Mouse (Mus musculus) embryonic facial prominence, embryonic 10.5 days (tissue): ENCODE results near the gene Lonp1. TPM values are rescaled to one million over a fixed set of nuclear protein-coding genes. Genes with fewer than 3 reads are reported as not detected.
"Not testable (repeated sequence)": the region's sequence is repeated elsewhere in the genome, so short reads cannot be mapped to it uniquely, and the experiment has no call there.

ENCODE experiments used
- DNase-seq: peaks from one replicate; pipeline ENCODE4 v3.0.0-alpha.2; 2017; ENCODE audit warnings: low spot score
- H3K27ac ChIP-seq: fragments of 300-500 bp; sonication (generic); replicated peaks from 2 replicates; pipeline ENCODE4 v1.5.1; 2016; ENCODE audit warnings: mild to moderate bottlenecking
- H3K27me3 ChIP-seq: fragments of 300-500 bp; sonication (generic); replicated peaks from 2 replicates; pipeline ENCODE4 v1.6.1; 2016; ENCODE audit warnings: low read depth, mild to moderate bottlenecking; ENCODE audit not compliant: poor library complexity, severe bottlenecking
- H3K36me3 ChIP-seq: fragments of 300-500 bp; sonication (generic); replicated peaks from 2 replicates; pipeline ENCODE4 v1.6.1; 2016; ENCODE audit warnings: mild to moderate bottlenecking, moderate library complexity
- H3K4me1 ChIP-seq: fragments of 300-500 bp; sonication (generic); 2 replicates; pipeline ENCODE4 v1.6.1; 2016
- H3K4me3 ChIP-seq: fragments of 300-500 bp; sonication (generic); 2 replicates; pipeline ENCODE4 v1.5.1; 2016; ENCODE audit warnings: mild to moderate bottlenecking, moderate library complexity
- H3K9me3 ChIP-seq: fragments of 300-500 bp; sonication (generic); 2 replicates; pipeline ENCODE4 v1.6.1; 2016; ENCODE audit warnings: mild to moderate bottlenecking
- WGBS: fragments of 180-500 bp; shearing (Covaris S2); methylation state at CpG from one replicate; pipeline ENCODE4 v1.1.7; 2016; 5-methylcytosine and 5-hydroxymethylcytosine counted together
- polyA plus RNA-seq: library from polyadenylated mRNA; unstranded; fragments of >200 nt; fragmentation: Nextera tagmentation; extraction: Ambion mirVana; gene quantifications from 2 replicates; pipeline ENCODE4 v1.2.1, GENCODE M21; 2016

Gene Lonp1
- polyA plus RNA-seq, 1 experiment from 2014 or later, result 56.5 TPM

DNA sequence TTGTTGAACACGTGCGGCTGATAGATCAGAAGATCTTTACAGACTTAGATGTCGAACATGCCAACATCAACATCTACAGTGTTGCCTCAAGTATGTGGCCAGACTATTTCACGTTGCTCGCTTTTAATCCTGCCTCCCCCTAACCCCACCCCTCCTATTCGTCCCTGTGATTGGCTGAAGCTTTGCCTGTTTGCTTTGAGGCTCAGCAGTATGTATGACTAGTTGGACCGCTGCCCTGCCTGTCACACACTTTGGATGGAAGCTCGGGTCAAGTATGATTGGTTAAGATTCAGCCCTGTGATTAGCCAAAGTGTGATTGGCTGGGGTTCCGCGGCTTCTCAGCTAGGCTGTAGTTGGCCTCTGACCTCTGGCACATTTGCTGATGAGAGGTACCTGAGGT, 25.1 kb upstream of the Lonp1 start:
- H3K4me1 ChIP-seq, result peaks cover 5% of the 10 kb centered on the region; the same call in 1 of the 2 replicates
- DNase-seq, result no peak
- no peak overlapping the region for H3K4me3 ChIP-seq
- no peak overlapping the region for H3K27ac ChIP-seq
- no peaks in the 10 kb centered on the region for H3K36me3 ChIP-seq
- WGBS, result 39% methylated on average over 10 of the region's 10 CpGs
- H3K27me3 ChIP-seq, result no peaks in the 10 kb centered on the region
- H3K9me3 ChIP-seq, result no peaks in the 10 kb centered on the region

DNA sequence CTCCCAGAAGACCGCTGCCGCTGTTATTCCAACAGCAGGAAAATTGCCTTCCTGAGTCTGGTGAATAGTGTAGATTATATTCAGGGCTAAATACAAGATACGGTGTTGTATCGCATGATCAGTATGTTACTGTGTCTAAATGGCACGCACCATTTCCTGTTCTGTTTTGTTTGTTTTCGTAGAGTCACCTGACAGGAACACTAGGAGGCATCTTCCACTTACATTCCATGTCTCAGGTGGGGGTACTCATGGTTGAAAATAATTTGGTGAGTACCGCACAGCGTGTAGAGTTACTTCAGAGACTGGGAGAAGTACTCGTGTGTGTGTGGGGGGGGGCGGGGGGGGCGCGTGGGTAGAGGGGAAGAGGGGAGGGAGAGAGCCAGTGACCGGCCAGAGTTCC, 20.9 kb upstream of the Lonp1 start:
- peaks cover 5% of the 10 kb centered on the region; the same call in 1 of the 2 replicates for H3K4me1 ChIP-seq
- no peaks in the 10 kb centered on the region for H3K9me3 ChIP-seq
- H3K4me3 ChIP-seq, result no peak overlapping the region
- H3K36me3 ChIP-seq, result no peaks in the 10 kb centered on the region
- no peak for DNase-seq
- 67% methylated on average over 12 of the region's 13 CpGs for WGBS
- no peak overlapping the region for H3K27ac ChIP-seq
- H3K27me3 ChIP-seq, result no peaks in the 10 kb centered on the region

DNA sequence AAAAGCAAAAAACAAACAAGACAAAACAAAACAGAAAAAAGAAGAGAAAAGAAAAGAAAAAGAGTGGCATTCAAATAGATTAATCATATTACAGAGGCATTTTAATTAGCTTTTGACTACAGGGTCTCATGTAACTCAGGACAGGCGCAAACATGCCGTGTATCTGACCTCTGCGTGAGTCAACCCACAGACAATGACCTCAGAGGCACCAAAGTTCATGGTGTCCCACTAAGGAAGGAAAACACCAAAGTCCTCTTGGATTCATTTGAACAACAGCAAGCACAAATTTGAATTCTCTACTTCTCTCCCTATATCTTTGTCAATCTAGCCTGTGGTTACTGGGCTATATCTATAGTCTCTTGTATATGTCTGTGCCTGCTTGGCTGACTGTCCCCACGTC, 16.6 kb upstream of the Lonp1 start:
- no peaks in the 10 kb centered on the region for H3K27me3 ChIP-seq
- no peak overlapping the region for H3K4me3 ChIP-seq
- H3K9me3 ChIP-seq, result no peaks in the 10 kb centered on the region
- H3K36me3 ChIP-seq, result no peaks in the 10 kb centered on the region
- WGBS, result 87% methylated on average over 4 of the region's 4 CpGs
- peaks cover 5% of the 10 kb centered on the region; the same call in 1 of the 2 replicates for H3K4me1 ChIP-seq
- no peak overlapping the region for H3K27ac ChIP-seq
- no peak for DNase-seq

DNA sequence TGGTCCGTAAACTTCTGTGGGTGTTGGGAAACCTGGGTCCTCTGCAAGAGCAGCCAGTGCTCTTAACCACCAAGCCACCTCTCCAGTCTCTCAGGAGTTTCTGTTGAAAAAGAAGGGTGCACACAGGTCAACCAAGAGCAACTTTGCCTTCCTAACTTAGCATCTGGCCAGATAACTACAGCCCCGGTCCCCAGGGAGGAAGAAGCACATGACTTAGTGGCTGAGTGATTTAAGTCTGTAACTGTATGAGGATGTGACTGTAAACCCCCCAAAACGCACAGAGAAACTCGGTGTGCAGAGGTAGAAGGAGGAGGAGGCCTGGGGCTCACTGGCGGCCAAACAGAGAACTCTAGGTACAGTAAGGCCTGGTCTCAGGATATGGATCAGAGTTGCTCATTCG, 7.3 kb upstream of the Lonp1 start:
- no peak for DNase-seq
- Histone ChIP-seq H3K4me1 (no peaks in the 10 kb centered on the region), H3K27me3 (no peaks in the 10 kb centered on the region), H3K36me3 (no peaks in the 10 kb centered on the region), H3K4me3 (no peak overlapping the region), H3K27ac (no peak overlapping the region), H3K9me3 (no peaks in the 10 kb centered on the region)
- 88% methylated on average over 6 of the region's 6 CpGs for WGBS

DNA sequence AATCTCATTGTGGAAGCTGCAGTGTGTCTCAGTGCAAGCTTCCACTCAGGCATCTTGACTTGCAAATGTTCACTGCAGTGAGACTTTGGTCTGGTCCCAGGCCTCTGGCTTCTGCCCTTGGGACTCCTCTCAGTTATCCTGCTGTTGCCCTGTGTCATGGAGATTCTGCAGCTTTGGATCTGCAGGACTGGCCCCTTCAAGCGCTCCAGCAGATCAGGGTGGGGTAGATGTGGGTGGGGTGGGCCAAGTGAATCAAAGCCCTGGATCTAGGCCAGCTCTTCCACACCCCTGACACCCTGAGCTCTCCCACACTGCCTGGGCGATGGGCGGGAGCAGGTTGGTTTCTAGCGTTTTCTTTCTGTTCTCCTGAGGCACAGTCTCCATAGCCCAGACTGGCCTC, 5.1 kb upstream of the Lonp1 start:
- DNase-seq, result no peak
- 59% methylated on average over 4 of the region's 4 CpGs for WGBS
- no peak overlapping the region for H3K27ac ChIP-seq
- no peaks in the 10 kb centered on the region for H3K27me3 ChIP-seq
- H3K36me3 ChIP-seq, result no peaks in the 10 kb centered on the region
- no peaks in the 10 kb centered on the region for H3K9me3 ChIP-seq
- H3K4me1 ChIP-seq, result peaks cover 11% of the 10 kb centered on the region
- H3K4me3 ChIP-seq, result no peak overlapping the region

DNA sequence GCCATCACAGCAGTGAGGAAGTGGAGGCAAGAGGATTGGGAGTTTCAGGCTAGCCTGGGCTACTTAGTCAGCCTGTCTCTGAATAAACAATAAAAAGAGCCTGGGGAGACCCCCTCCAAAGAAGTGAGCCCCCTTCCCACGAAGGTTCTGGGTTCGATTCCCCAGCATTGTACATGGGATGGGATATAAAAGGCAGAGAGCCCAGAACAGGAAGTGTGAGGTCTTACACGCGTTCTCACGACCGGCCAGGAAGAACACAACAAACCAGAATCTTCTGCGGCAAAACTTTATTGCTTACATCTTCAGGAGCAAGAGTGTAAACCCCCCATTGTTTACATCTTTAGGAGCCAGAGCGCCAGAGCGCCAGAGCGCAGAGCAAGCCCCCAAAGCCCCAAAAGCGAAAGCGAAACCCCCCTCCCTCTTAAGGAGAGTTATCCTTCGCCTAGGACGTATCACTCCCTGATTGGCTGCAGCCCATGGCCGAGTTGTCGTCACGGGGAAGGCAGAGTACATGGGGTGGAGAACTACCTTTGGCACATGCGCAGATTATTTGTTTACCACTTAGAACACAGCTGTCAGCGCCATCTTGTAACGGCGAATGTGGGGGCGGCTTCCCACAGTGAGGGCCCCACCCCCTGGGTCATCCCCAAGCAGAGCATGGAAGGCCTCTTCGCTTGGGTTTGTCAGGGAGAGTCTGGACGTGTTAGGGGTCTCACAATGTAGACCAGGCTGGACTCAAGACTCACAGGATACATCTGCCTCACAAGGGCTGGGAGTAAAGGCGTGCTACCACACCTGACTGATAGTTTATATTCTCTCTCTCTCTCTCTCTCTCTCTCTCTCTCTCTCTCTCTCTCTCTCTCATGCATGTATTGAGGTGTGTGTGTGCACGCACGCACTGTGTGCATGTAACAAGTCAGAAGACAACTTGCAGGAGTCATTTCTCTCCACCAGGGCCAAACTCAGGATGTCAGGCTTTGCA, 3.4 kb upstream of the Lonp1 start:
- not testable (repeated sequence) for H3K9me3 ChIP-seq, H3K27ac ChIP-seq, DNase-seq, H3K36me3 ChIP-seq, H3K27me3 ChIP-seq, H3K4me3 ChIP-seq
- WGBS, result 89% methylated on average over 27 of the region's 27 CpGs
- H3K4me1 ChIP-seq, result peaks cover 27% of the 10 kb centered on the region

DNA sequence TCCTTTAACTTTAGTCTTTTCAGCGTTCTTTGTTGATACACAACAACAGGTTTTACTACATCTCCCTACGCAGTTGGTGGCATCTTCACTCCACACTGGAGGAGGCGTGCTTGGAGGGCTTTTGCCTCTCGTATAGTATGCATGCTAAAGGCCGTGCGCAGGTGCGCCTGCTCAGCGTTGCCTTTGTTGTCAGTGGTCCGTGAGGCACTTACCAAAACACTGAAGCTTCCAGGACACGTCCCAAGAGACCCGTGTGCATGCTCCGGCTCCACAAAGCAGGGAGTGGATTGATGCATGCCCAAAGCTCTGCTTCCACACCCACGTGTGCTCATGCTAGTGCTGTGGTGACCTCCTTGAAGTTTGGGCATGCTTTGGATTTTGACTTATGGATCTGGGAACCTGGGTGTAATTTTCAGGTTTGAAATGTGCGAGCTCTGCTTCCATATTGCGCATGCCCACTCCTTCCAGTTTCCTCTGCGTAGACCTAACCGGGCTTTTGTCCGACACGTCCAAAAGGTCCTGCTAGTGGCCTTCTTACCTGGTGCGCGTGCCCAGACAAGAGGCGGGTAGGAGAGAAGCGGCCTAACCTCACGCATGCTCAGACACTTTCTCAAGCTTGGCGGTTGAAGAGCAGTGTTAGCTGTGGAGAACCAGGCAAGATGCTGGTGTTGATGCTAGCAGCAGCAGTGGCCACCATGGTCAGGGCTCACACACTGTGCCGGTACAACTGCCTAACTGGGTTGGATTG, 1.0 kb upstream of the Lonp1 start, which contains the start of gene Catsperd:
Gene Catsperd, plus strand, starts transcription at position 614 of the 748 bp plus-strand sequence.
- peaks cover 31% of the 10 kb centered on the region for H3K4me1 ChIP-seq
- H3K27me3 ChIP-seq, result no peaks in the 10 kb centered on the region
- H3K9me3 ChIP-seq, result no peaks in the 10 kb centered on the region
- H3K4me3 ChIP-seq, result peak within 1 kb of the TSS; percentile 99
- H3K36me3 ChIP-seq, result peaks cover 28% of the 10 kb centered on the region
- WGBS, result 8% methylated on average over 26 of the region's 26 CpGs
- peak; percentile 61 for DNase-seq
- peak within 1 kb of the TSS; percentile 91 for H3K27ac ChIP-seq

DNA sequence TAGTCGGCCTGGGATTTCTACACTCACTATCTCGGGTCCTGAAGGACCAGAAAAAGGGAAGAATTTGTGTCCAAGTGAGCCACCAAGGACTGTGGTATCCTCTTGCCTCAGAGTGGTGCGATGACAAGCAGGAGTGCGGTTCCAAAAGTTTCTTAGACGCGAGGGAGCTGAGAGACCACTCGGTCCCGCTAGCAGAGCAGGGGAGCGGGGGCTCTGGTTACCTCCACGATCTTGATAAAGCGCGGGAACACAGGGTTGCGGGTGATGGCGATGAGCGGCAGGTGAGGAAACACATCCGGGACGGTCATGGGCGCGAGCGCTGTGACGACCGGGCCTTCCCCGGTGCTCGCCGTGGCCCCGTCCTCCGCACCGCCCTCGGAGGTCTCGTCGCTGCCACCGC, 427 bp downstream of the Lonp1 start:
- Histone ChIP-seq H3K36me3 (peaks cover 42% of the 10 kb centered on the region), H3K4me1 (peaks cover 31% of the 10 kb centered on the region)
- under 1% methylated on average over 32 of the region's 32 CpGs for WGBS

DNA sequence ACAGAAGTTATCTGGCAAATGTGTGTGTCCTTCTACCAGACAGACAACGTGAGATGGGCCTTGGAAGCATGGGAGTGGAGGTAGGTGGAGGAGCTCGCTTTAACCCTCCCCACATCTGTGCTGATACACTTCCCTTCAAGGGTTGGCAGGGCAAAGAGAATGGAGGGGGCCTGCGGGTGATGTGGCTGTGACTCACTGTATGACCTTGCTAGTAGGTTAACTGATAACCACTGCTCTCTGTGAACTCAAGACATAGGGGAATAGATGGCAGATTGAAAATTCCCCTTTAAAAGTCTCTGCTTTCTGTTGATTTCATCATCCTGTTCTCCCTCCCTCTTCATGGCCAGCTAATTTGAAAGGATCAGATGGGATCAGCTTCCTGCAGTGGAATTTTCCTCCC, 1.2 kb downstream of the Lonp1 start:
- Histone ChIP-seq H3K27ac (no peak overlapping the region), H3K27me3 (no peaks in the 10 kb centered on the region), H3K4me1 (peaks cover 31% of the 10 kb centered on the region), H3K36me3 (peaks cover 50% of the 10 kb centered on the region), H3K4me3 (peak overlapping the region; percentile 99), H3K9me3 (no peaks in the 10 kb centered on the region)
- DNase-seq, result no peak
- 95% methylated on average over 3 of the region's 3 CpGs for WGBS

More for the DNA sequence above, 427 bp downstream of the Lonp1 start:
- H3K9me3 ChIP-seq, result no peaks in the 10 kb centered on the region
- no peaks in the 10 kb centered on the region for H3K27me3 ChIP-seq
- H3K27ac ChIP-seq, result peak overlapping the region; percentile 91
- no peak for DNase-seq
- H3K4me3 ChIP-seq, result peak overlapping the region; percentile 99

DNA sequence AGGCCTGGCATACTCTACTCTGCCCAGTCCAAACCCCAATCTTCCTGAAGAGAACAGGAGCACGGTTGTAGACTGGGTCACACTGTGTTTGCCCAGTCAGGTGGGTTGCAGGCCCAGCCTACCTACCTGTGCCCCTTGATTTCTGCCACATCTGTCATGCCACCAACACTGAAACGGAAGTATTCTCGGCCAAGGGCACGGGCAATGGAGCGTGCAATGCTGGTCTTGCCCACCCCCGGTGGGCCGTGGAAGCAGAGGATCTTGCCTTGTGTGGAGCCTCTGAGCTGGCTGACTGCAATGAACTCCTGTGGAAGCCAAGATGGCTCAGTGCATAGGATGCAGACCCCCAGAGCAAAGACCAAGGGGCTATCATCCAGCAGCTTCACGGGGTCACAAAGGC, 9.1 kb downstream of the Lonp1 start:
- Histone ChIP-seq H3K4me1 (peaks cover 21% of the 10 kb centered on the region), H3K27ac (no peak overlapping the region), H3K4me3 (0 out of 2 replicates have a peak overlapping the region, but pooled peaks have one; percentile 3), H3K27me3 (no peaks in the 10 kb centered on the region), H3K36me3 (peaks cover 87% of the 10 kb centered on the region), H3K9me3 (no peaks in the 10 kb centered on the region)
- DNase-seq, result no peak
- 94% methylated on average over 8 of the region's 8 CpGs for WGBS

DNA sequence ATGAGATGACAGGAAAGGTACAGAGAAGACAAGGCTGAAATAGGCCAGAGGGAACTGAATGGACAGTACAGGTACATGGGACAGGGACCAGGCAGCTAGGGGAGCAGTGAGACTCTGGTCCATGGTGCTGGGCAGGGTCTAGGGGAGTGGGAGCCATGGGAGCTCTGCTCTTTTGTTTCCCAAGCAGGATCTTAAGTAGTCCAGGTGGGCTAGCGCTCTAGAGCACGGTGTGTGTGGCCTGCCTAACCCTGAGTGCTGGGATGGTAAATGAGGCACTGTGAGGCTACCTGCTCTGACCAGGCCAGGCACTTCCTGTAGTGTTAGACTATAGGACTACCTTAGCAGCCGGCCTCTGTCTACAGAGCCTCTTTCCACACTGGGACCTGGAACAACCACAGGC, 10.0 kb downstream of the Lonp1 start:
- Histone ChIP-seq H3K27me3 (no peaks in the 10 kb centered on the region), H3K4me3 (0 out of 2 replicates have a peak overlapping the region, but pooled peaks have one; percentile 23), H3K9me3 (no peaks in the 10 kb centered on the region), H3K4me1 (peaks cover 29% of the 10 kb centered on the region), H3K36me3 (peaks cover 78% of the 10 kb centered on the region), H3K27ac (no peak overlapping the region)
- no peak for DNase-seq
- 82% methylated on average over 3 of the region's 3 CpGs for WGBS

DNA sequence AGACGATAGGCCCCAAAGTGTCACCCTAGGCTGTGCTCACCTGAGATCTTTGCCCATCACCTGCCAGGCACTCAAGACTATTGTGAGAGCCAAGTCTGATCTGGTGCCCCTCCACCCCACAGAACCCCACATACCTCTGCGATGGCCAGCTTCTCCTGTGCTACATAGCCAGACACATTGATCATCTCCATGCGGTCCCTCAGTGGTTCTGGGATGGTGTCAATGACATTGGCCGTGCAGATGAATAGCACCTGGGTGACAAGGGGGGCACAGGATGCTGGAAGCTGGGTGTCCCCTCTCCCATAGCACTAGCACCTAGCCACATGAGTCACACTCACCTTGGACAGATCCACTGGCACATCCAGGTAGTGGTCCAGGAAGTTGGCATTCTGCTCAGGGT, 10.9 kb downstream of the Lonp1 start:
- Histone ChIP-seq H3K27ac (no peak overlapping the region), H3K4me3 (0 out of 2 replicates have a peak overlapping the region, but pooled peaks have one; percentile 87), H3K4me1 (peaks cover 36% of the 10 kb centered on the region), H3K9me3 (no peaks in the 10 kb centered on the region), H3K27me3 (no peaks in the 10 kb centered on the region), H3K36me3 (peaks cover 69% of the 10 kb centered on the region)
- DNase-seq, result no peak
- WGBS, result 91% methylated on average over 4 of the region's 4 CpGs
